Mouse (Mus musculus): Measurements from ENCODE around the gene Actbl2.

Actbl2 gene

GRCm38 (mm10) chr13:111269789-111270335 is 15.0 kb downstream of the Actbl2 start:
- DNase-seq (ENCODE audit: low read depth): no peak

- no peak for DNase-seq (ENCODE audit: low read depth)
These were observed 17.1 kb downstream of the Actbl2 start for GRCm38 (mm10) chr13:111271868-111272267.

- DNase-seq (ENCODE audit: low read depth): peak; percentile 51
These were observed 31.9 kb downstream of the Actbl2 start for GRCm38 (mm10) chr13:111286461-111287385.

- no peak for DNase-seq (ENCODE audit: low read depth)
These were observed 36.5 kb downstream of the Actbl2 start for GRCm38 (mm10) chr13:111291161-111291957.

- no peak for DNase-seq (ENCODE audit: low read depth)
These were observed 37.2 kb downstream of the Actbl2 start for GRCm38 (mm10) chr13:111291958-111292493.

- no peak for DNase-seq (ENCODE audit: low read depth)
These were observed 38.7 kb downstream of the Actbl2 start for GRCm38 (mm10) chr13:111293478-111293877.

GRCm38 (mm10) chr13:111294965-111295494 is 40.2 kb downstream of the Actbl2 start:
- DNase-seq (ENCODE audit: low read depth): no peak

- DNase-seq (ENCODE audit: low read depth): no peak
These were observed 41.2 kb downstream of the Actbl2 start for GRCm38 (mm10) chr13:111296029-111296428.

- DNase-seq (ENCODE audit: low read depth): peak; percentile 5
These were observed 42.8 kb downstream of the Actbl2 start for GRCm38 (mm10) chr13:111297614-111298013.

GRCm38 (mm10) chr13:111299145-111299713 is 44.4 kb downstream of the Actbl2 start:
- DNase-seq (ENCODE audit: low read depth): no peak

- no peak for DNase-seq (ENCODE audit: low read depth)
These were observed 46.0 kb downstream of the Actbl2 start for GRCm38 (mm10) chr13:111300846-111301245.

- DNase-seq (ENCODE audit: low read depth): no peak
These were observed 46.6 kb downstream of the Actbl2 start for GRCm38 (mm10) chr13:111301431-111301830.

- no peak for DNase-seq (ENCODE audit: low read depth)
These were observed 49.4 kb downstream of the Actbl2 start for GRCm38 (mm10) chr13:111304194-111304593.

GRCm38 (mm10) chr13:111304736-111305135 is 49.9 kb downstream of the Actbl2 start:
- DNase-seq (ENCODE audit: low read depth): no peak
